Mouse (Mus musculus) forebrain, embryonic 10.5 days (tissue): ENCODE measurements around the gene BC005537. TPM values are rescaled to one million over a fixed set of nuclear protein-coding genes. Genes with fewer than 3 reads are reported as not detected.
"Not testable (repeated sequence)": the region's sequence is repeated elsewhere in the genome, so short reads cannot be mapped to it uniquely, and the experiment has no call there.

Source experiments
- DNase-seq: peaks from one replicate; pipeline ENCODE4 v3.0.0-alpha.2; 2017; ENCODE audit warnings: low spot score; ENCODE audit errors: extremely low spot score
- H3K27ac ChIP-seq: fragments of 300-500 bp; sonication (generic); 2 replicates; pipeline ENCODE4 v1.5.1; 2016; ENCODE audit warnings: mild to moderate bottlenecking
- H3K27me3 ChIP-seq: fragments of 300-500 bp; sonication (generic); 2 replicates; pipeline ENCODE4 v1.6.1; 2016; ENCODE audit warnings: mild to moderate bottlenecking; ENCODE audit not compliant: poor library complexity, severe bottlenecking
- H3K36me3 ChIP-seq: fragments of 300-500 bp; sonication (generic); replicated peaks from 2 replicates; pipeline ENCODE4 v1.6.1; 2016; ENCODE audit warnings: mild to moderate bottlenecking, moderate library complexity
- H3K4me1 ChIP-seq: fragments of 300-500 bp; sonication (generic); 2 replicates; pipeline ENCODE4 v1.6.1; 2016
- H3K4me3 ChIP-seq: fragments of 300-500 bp; sonication (generic); 2 replicates; pipeline ENCODE4 v1.5.1; 2016; ENCODE audit warnings: mild to moderate bottlenecking, moderate library complexity
- H3K9me3 ChIP-seq: fragments of 300-500 bp; sonication (generic); 2 replicates; pipeline ENCODE4 v1.6.1; 2016; ENCODE audit warnings: mild to moderate bottlenecking, moderate library complexity
- WGBS: fragments of 180-500 bp; shearing (Covaris S2); methylation state at CpG from one replicate; pipeline ENCODE4 v1.1.7; 2016; 5-methylcytosine and 5-hydroxymethylcytosine counted together
- polyA plus RNA-seq: library from polyadenylated mRNA; unstranded; fragments of >200 nt; fragmentation: Nextera tagmentation; extraction: Ambion mirVana; gene quantifications from 2 replicates; pipeline ENCODE4 v1.2.1, GENCODE M21; 2016

The BC005537 gene
- polyA plus RNA-seq, result 11.4 TPM in 2 replicates

DNA sequence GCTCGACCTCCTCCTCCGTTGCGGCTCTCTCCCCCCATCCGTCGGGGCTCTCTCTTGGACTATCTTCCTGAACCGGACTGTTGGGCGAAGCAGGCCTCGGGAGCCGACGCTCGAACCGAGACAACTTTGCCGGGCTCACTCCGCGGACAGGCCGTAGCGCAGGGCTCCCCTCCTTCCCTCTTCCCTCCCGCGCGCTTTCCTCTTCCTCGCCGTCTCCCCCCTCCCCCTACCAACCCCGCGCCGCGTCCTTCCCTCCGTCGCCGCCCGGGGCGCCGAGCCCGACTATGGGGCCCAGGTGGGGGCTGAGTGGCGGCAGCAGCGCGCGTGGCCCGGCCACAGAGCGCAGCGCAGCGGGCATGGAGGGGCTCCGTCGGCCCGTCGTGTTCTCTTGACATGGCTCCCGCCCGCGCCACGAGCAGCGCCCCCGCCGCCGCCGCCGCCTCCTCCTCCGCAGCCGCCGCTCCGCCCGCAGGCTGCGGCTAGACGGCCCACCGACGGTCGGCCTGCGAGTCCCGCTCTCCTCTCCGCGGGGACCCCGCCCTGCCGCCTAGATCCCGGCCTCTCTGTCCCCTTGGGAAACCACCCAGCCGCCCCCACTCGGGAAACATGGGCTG, at the start of gene BC005537:
BC005537 (plus strand) TSS at position 350 of the 614 bp plus-strand sequence.
- Histone ChIP-seq H3K27me3 (no peaks in the 10 kb centered on the region), H3K9me3 (no peaks in the 10 kb centered on the region), H3K4me1 (peaks cover 37% of the 10 kb centered on the region), H3K36me3 (peaks cover 24% of the 10 kb centered on the region), H3K4me3 (peak within 1 kb of the TSS; percentile 99), H3K27ac (peak within 1 kb of the TSS; percentile 98)
- under 1% methylated on average over 74 of the region's 74 CpGs for WGBS
- no peak for DNase-seq

- 94% methylated on average over 3 of the region's 3 CpGs for WGBS
- no peak for DNase-seq
- no peaks in the 10 kb centered on the region for H3K27me3 ChIP-seq
- H3K4me3 ChIP-seq, result no peak overlapping the region
- H3K36me3 ChIP-seq, result peaks cover 82% of the 10 kb centered on the region
- no peak overlapping the region for H3K27ac ChIP-seq
- no peaks in the 10 kb centered on the region for H3K9me3 ChIP-seq
- peaks cover 15% of the 10 kb centered on the region for H3K4me1 ChIP-seq
Observed at GRCm38 (mm10) chr13:24756756-24757155, 44.7 kb upstream of the BC005537 start.

GRCm38 (mm10) chr13:24757820-24758564, 43.5 kb upstream of the BC005537 start:
- no peak overlapping the region for H3K27ac ChIP-seq
- H3K27me3 ChIP-seq, result no peaks in the 10 kb centered on the region
- peaks cover 24% of the 10 kb centered on the region for H3K4me1 ChIP-seq
- no peaks in the 10 kb centered on the region for H3K9me3 ChIP-seq
- H3K4me3 ChIP-seq, result no peak overlapping the region
- DNase-seq, result no peak
- H3K36me3 ChIP-seq, result peaks cover 70% of the 10 kb centered on the region
- WGBS, result 92% methylated on average over 12 of the region's 12 CpGs

DNA sequence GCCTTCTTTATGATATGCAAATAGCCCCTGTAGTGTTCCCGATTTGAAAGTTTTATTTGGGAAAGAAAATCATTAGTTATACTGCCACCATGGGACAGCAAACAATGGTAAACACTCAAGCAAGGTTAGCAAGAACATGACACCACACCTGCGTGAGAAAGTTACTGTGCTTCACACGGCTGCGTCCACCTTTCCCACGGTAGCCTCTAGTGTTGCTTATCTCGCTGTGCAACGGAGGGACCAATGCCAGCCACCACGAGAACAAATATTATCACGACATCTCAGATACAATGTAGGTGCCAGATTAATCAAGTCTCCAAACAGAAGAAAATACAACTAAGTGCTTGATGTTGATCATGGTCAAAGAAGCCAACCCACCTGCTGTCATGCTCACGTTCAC, 42.0 kb upstream of the BC005537 start:
- DNase-seq, result no peak
- Histone ChIP-seq H3K4me3 (0 out of 2 replicates have a peak overlapping the region, but pooled peaks have one; percentile 78), H3K9me3 (0 out of 2 replicates have a peak, but pooled peaks cover 2% of the 10 kb centered on the region), H3K27me3 (no peaks in the 10 kb centered on the region), H3K27ac (no peak overlapping the region), H3K36me3 (peaks cover 62% of the 10 kb centered on the region), H3K4me1 (peaks cover 24% of the 10 kb centered on the region)
- WGBS, result 94% methylated on average over 10 of the region's 10 CpGs

- Histone ChIP-seq H3K36me3 (peaks cover 52% of the 10 kb centered on the region), H3K4me1 (peaks cover 24% of the 10 kb centered on the region), H3K4me3 (peak overlapping the region; percentile 78), H3K27ac (peak overlapping the region; percentile 97; the same call in 1 of the 2 replicates), H3K27me3 (no peaks in the 10 kb centered on the region), H3K9me3 (0 out of 2 replicates have a peak, but pooled peaks cover 2% of the 10 kb centered on the region)
- DNase-seq, result no peak
- WGBS, result 77% methylated on average over 5 of the region's 5 CpGs
Observed at GRCm38 (mm10) chr13:24760351-24760870, 41.0 kb upstream of the BC005537 start.

GRCm38 (mm10) chr13:24761083-24761402, 40.4 kb upstream of the BC005537 start:
- H3K4me3 ChIP-seq, result peak overlapping the region; percentile 78
- H3K27me3 ChIP-seq, result no peaks in the 10 kb centered on the region
- DNase-seq, result no peak
- H3K9me3 ChIP-seq, result 0 out of 2 replicates have a peak, but pooled peaks cover 2% of the 10 kb centered on the region
- peaks cover 46% of the 10 kb centered on the region for H3K36me3 ChIP-seq
- H3K4me1 ChIP-seq, result peaks cover 24% of the 10 kb centered on the region
- H3K27ac ChIP-seq, result peak overlapping the region; percentile 97
- WGBS, result 5% methylated on average over 10 of the region's 10 CpGs

DNA sequence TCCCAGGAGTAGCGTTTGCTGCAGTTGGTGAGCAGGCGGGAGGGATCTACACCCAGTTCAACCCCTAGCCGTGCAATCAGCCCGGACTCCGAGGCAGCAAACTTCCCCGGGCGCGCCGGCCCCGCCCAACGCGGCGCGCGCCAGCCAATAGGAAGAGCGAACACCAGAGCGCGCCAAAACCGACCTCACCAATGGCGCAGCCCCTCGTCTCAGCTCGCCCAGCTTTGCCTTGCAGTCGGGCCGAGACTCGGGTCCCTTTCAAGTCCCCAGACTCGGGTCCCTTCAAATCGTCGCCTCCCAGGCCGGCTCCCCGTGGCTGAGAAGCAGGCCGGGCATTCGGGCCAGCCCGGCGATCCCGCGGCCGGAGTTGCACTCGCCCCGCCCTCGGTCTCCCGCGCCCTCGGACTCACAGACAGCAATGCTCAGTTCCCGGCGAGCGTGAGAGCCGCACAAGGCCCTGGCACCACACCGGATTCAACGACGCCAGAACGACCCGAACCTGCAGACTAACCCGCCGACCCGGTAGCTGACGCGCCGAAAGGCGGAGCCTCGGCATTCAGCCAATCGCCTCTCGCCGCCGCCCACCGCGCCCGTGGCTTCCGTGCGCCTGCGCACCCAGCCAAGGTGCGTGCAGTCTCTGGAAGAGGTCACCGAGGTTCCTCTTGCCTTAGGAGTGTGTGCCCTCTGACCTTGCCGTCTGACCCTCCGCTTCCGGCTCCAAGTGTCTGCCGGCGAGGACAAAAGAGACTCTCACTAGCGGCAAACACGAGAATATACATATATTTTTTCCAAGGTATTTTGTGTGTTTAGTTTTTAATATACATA, 39.8 kb upstream of the BC005537 start, which contains the start of gene Gmnn:
Gmnn (minus strand) TSS at position 521 of the 825 bp plus-strand sequence.
- peak within 1 kb of the TSS; percentile 78 for H3K4me3 ChIP-seq

DNA sequence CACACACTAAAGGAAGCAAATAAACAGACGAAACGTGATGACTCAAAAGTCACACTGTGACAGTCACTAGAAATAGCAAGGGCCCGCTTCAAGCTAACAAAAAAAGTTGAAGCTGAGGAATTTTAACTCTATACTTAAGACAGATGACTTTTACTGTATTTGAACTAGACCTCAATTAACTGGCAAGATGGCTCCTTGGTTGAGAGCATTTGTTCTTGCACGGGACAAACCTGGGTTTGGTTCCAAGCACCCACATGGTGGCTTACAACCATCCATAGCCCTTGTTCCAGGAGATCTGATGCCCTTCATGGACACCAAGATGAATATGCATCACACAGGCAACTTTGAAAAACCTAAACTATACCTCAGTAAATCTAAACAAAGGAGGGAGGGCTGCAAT, 39.2 kb upstream of the BC005537 start:
- DNase-seq, result no peak
- H3K27ac ChIP-seq, result peak overlapping the region; percentile 97
- H3K27me3 ChIP-seq, result no peaks in the 10 kb centered on the region
- peaks cover 24% of the 10 kb centered on the region for H3K4me1 ChIP-seq
- H3K9me3 ChIP-seq, result 0 out of 2 replicates have a peak, but pooled peaks cover 2% of the 10 kb centered on the region
- peaks cover 34% of the 10 kb centered on the region for H3K36me3 ChIP-seq
- WGBS, result 46% methylated on average over 4 of the region's 4 CpGs
- peak overlapping the region; percentile 78 for H3K4me3 ChIP-seq

More for the DNA sequence above, 39.8 kb upstream of the BC005537 start, which contains the start of gene Gmnn:
- Histone ChIP-seq H3K27me3 (no peaks in the 10 kb centered on the region), H3K36me3 (peaks cover 40% of the 10 kb centered on the region), H3K27ac (peak within 1 kb of the TSS; percentile 97), H3K9me3 (0 out of 2 replicates have a peak, but pooled peaks cover 2% of the 10 kb centered on the region), H3K4me1 (peaks cover 24% of the 10 kb centered on the region)
- under 1% methylated on average over 79 of the region's 79 CpGs for WGBS
- peak; percentile 90 for DNase-seq

GRCm38 (mm10) chr13:24767809-24768208, 33.6 kb upstream of the BC005537 start:
- 81% methylated on average over 4 of the region's 4 CpGs for WGBS
- H3K27ac ChIP-seq, H3K4me1 ChIP-seq, DNase-seq, H3K27me3 ChIP-seq, H3K9me3 ChIP-seq, H3K4me3 ChIP-seq: not testable (repeated sequence)
- peaks cover 11% of the 10 kb centered on the region for H3K36me3 ChIP-seq

DNA sequence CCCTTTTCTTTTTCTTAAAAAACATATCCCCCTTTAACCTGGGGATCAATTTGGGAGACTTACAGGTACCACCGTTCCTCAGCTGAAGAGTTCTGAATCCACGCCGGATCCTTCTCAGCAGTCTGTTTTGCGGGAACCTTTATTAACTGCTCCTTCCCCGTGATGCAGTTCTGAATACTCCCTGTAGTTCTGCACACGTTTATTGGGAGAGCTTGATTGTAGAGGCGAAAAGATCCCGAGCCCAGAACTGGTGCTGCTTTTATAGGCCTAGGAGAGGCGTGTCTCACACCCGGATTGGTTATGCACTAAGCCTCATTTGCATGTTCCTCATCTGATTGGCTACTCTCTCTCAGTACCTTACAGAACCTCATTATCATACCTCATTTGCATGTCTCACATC, 30.0 kb upstream of the BC005537 start:
- H3K4me3 ChIP-seq, H3K9me3 ChIP-seq, H3K4me1 ChIP-seq, H3K36me3 ChIP-seq, H3K27me3 ChIP-seq, DNase-seq, H3K27ac ChIP-seq: not testable (repeated sequence)
- WGBS, result 93% methylated on average over 10 of the region's 10 CpGs

GRCm38 (mm10) chr13:24776146-24776844, 25.2 kb upstream of the BC005537 start:
- H3K9me3 ChIP-seq, result no peaks in the 10 kb centered on the region
- 50% methylated on average over 7 of the region's 7 CpGs for WGBS
- DNase-seq, result peak; percentile 29
- no peaks in the 10 kb centered on the region for H3K36me3 ChIP-seq
- H3K27me3 ChIP-seq, result no peaks in the 10 kb centered on the region
- H3K4me3 ChIP-seq, result no peak overlapping the region
- no peak overlapping the region for H3K27ac ChIP-seq
- H3K4me1 ChIP-seq, result no peaks in the 10 kb centered on the region

DNA sequence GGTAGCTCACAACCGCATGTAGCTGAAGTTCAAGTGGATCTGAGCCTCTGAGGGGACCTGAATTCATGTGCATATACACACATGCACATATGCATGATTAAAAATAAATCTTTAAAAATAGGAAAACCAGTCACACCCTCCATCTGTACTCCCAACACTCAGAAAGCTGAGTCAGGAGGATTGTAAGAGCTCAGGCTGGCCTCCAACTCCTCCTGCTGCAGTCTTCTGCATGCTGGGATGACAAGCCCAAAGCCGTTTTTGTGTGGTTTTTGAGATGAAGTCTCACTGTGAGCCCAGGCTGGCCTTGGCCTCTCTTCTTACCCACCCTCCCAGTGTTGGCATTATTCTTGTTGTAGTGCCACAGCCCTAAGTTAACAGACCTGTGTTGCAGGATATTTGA, 23.4 kb upstream of the BC005537 start:
- 78% methylated on average over 2 of the region's 2 CpGs for WGBS
- Histone ChIP-seq H3K9me3 (no peaks in the 10 kb centered on the region), H3K27me3 (no peaks in the 10 kb centered on the region), H3K36me3 (no peaks in the 10 kb centered on the region), H3K27ac (no peak overlapping the region), H3K4me3 (no peak overlapping the region), H3K4me1 (no peaks in the 10 kb centered on the region)
- DNase-seq, result no peak
